In genomic region chr17:49750889-49751324, GRCm38 (mm10) we compare ENCODE assay signal across 11 mouse cellular contexts.
DNase-seq lines count a peak whose midpoint lies in the region; ATAC-seq lines count a peak whose summit lies in the region.
"Had no signal": no experiment of that assay in that cellular context is flagged by ENCODE, and none has a peak within 500 bp of the region (broad histone marks: within the 10 kb centered on the region; RNA-seq: fewer than 3 reads in every experiment).

No protein-coding gene starts in this region.

- H3K9me3 ChIP-seq in heart, embryonic 12.5 days (replicated peaks), result peaks cover 7% of the 10 kb centered on the region; the same call in 1 of the 2 replicates
- H3K9me3 ChIP-seq in liver, embryonic 12.5 days (replicated peaks), result 0 out of 2 replicates have a peak, but pooled peaks cover 5% of the 10 kb centered on the region

- 0 out of 2 replicates have a peak, but pooled peaks cover 4% of the 10 kb centered on the region for H3K4me1 ChIP-seq in heart, embryonic 12.5 days (replicated peaks)
- H3K4me1 ChIP-seq in liver, embryonic 12.5 days, result no peaks in the 10 kb centered on the region
- H3K4me1 ChIP-seq: megakaryocyte, embryonic 14.5 days; neural tube, embryonic 15.5 days had no signal

- intact Hi-C loops in heart, postnatal 10 days (cut with DNase I), result no loop called here

- 0 out of 2 replicates have a peak, but pooled peaks have one; percentile 18 for ATAC-seq in heart, embryonic 12.5 days (ENCODE audit: insufficient number of reproducible peaks, low FRiP score)
- no peak for ATAC-seq in liver, embryonic 12.5 days

- no peak overlapping the region for H3K4me3 ChIP-seq in heart, embryonic 12.5 days
- H3K4me3 ChIP-seq in liver, embryonic 12.5 days, result no peak overlapping the region
- H3K4me3 ChIP-seq: megakaryocyte, embryonic 14.5 days; neural tube, embryonic 15.5 days had no signal

- no peaks in the 10 kb centered on the region for H3K36me3 ChIP-seq in heart, embryonic 12.5 days
- no peaks in the 10 kb centered on the region for H3K36me3 ChIP-seq in liver, embryonic 12.5 days
- H3K36me3 ChIP-seq: neural tube, embryonic 15.5 days had no signal

- no peak overlapping the region; the same call in 1 of the 2 replicates for H3K27ac ChIP-seq in heart, embryonic 12.5 days (ENCODE audit: poor library complexity, severe bottlenecking)
- H3K27ac ChIP-seq in liver, embryonic 12.5 days, result no peak overlapping the region
- H3K27ac ChIP-seq: neural tube, embryonic 15.5 days had no signal

- no peak for DNase-seq in heart, adult 8-10 months (ENCODE audit: low spot score)
- DNase-seq in urinary bladder, postnatal 14 days (ENCODE audit: low spot score), result peak; percentile 34
- DNase-seq in urinary bladder, postnatal 25 days (ENCODE audit: low spot score), result no peak
- peak; percentile 28 to 29 for DNase-seq in heart, postnatal 10 days
- no peak for DNase-seq in B cell, adult 2 months
- DNase-seq: cerebellum, adult 2 months had no signal

- no peaks in the 10 kb centered on the region for H3K27me3 ChIP-seq in heart, embryonic 12.5 days (replicated peaks)
- H3K27me3 ChIP-seq in liver, embryonic 12.5 days (replicated peaks), result no peaks in the 10 kb centered on the region
- H3K27me3 ChIP-seq: megakaryocyte, embryonic 14.5 days; neural tube, embryonic 15.5 days had no signal

- H3K4me2 ChIP-seq in heart, embryonic 12.5 days, result no peak overlapping the region
- no peak overlapping the region for H3K4me2 ChIP-seq in liver, embryonic 12.5 days
- H3K4me2 ChIP-seq: liver, embryonic 11.5 days; neural tube, embryonic 15.5 days had no signal

- H3K9ac ChIP-seq in heart, embryonic 12.5 days, result no peak overlapping the region
- H3K9ac ChIP-seq in liver, embryonic 12.5 days, result no peak overlapping the region
- H3K9ac ChIP-seq: neural tube, embryonic 15.5 days had no signal

- 53% methylated on average over 6 of the region's 6 CpGs for WGBS in heart, embryonic 12.5 days
- 34% methylated on average over 6 of the region's 6 CpGs for whole genome bisulfite sequencing in liver, embryonic 12.5 days (ENCODE audit: insufficient replicate concordance)

Comparison
In these comparisons a context has a peak if more than half of its experiments do, and no peak if none do; other contexts are left out.
1. DNase-seq: peak in urinary bladder, postnatal 14 days (single experiment) and heart, postnatal 10 days (2 of 2); none in heart, adult 8-10 months (single experiment), urinary bladder, postnatal 25 days (single experiment) and B cell, adult 2 months (0 of 2).